ENCODE assay signal across 2 mouse cellular contexts in genomic region chr5:136949551-136950336, GRCm38 (mm10). TPM values are rescaled to one million over a fixed set of nuclear protein-coding genes. Genes with fewer than 3 reads are reported as not detected.
"Had no signal": no experiment of that assay in that cellular context is flagged by ENCODE, and none has a peak within 500 bp of the region (broad histone marks: within the 10 kb centered on the region; RNA-seq: fewer than 3 reads in every experiment).

No protein-coding gene starts in this region.

RNA-seq across cellular contexts. Expression of gene Cldn15, which starts 16.7 kb away (rescaled TPM):
- polyA plus RNA-seq: macrophage; neural tube, embryonic 11.5 days had no signal
